Mouse (Mus musculus) midbrain, embryonic 10.5 days (tissue): Measurements from ENCODE around the gene Vav2. TPM values are rescaled to one million over a fixed set of nuclear protein-coding genes. Genes with fewer than 3 reads are reported as not detected.
A peak's percentile ranks its signal among the peaks of the same experiment; 100 is the strongest.

Experiments
- DNase-seq: peaks from one replicate; pipeline ENCODE4 v3.0.0-alpha.2; 2017; ENCODE audit warnings: low spot score
- H3K27ac ChIP-seq: fragments of 300-500 bp; sonication (generic); replicated peaks from 2 replicates; pipeline ENCODE4 v1.5.1; 2016; ENCODE audit warnings: mild to moderate bottlenecking
- H3K27me3 ChIP-seq: fragments of 300-500 bp; sonication (generic); 2 replicates; pipeline ENCODE4 v1.6.1; 2016; ENCODE audit warnings: low read depth, mild to moderate bottlenecking; ENCODE audit not compliant: poor library complexity, severe bottlenecking
- H3K36me3 ChIP-seq: fragments of 300-500 bp; sonication (generic); 2 replicates; pipeline ENCODE4 v1.6.1; 2016; ENCODE audit warnings: mild to moderate bottlenecking, moderate library complexity
- H3K4me1 ChIP-seq: fragments of 300-500 bp; sonication (generic); 2 replicates; pipeline ENCODE4 v1.6.1; 2016
- H3K4me3 ChIP-seq: fragments of 300-500 bp; sonication (generic); 2 replicates; pipeline ENCODE4 v1.5.1; 2016; ENCODE audit warnings: mild to moderate bottlenecking, moderate library complexity
- H3K9me3 ChIP-seq: fragments of 300-500 bp; sonication (generic); replicated peaks from 2 replicates; pipeline ENCODE4 v1.6.1; 2016; ENCODE audit warnings: mild to moderate bottlenecking
- WGBS: fragments of 180-500 bp; shearing (Covaris S2); methylation state at CpG from one replicate; pipeline ENCODE4 v1.1.7; 2016; 5-methylcytosine and 5-hydroxymethylcytosine counted together
- polyA plus RNA-seq: library from polyadenylated mRNA; unstranded; fragments of >200 nt; fragmentation: Nextera tagmentation; extraction: Ambion mirVana; gene quantifications from 2 replicates; pipeline ENCODE4 v1.2.1, GENCODE M21; 2016

Vav2 gene
- polyA plus RNA-seq, 1 experiment from 2014 or later, result 11.4 TPM

- peak overlapping the region; percentile 87 for H3K27ac ChIP-seq
- WGBS, result 20% methylated on average over 2 of the region's 2 CpGs
- peaks cover 94% of the 10 kb centered on the region for H3K4me1 ChIP-seq
Observed at GRCm38 (mm10) chr2:27413582-27413935, 13.3 kb downstream of the Vav2 start.

DNA sequence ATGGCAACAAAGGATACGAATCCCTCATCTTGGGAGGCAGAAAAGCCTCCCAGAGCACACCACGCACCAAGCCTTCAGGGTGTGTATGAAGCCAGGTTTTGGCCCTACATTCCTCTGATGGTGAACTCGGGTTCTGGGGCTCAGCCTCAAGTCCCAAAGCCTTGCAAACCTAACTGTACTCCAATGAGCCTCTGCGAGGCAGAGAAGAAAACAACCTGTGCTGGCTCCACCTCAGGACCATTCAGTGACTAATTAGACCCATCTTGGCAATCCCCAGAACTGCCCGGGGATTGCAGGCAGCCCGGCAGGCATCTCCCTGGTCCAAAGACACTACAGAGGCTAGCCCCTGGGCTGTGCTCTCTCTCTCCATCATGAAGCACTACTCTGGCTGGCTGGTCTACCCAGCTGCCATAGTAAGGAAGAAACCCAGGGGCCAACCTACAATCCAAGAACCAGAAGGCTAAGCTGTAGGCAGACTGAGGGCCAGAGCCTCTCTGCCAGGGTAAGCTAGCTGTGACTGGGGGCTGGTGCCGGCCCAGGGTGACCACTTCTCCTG, 14.5 kb downstream of the Vav2 start:
- WGBS, result 14% methylated on average over 7 of the region's 7 CpGs
- Histone ChIP-seq H3K9me3 (no peaks in the 10 kb centered on the region), H3K4me1 (peaks cover 94% of the 10 kb centered on the region), H3K36me3 (no peaks in the 10 kb centered on the region), H3K4me3 (peak overlapping the region; percentile 38), H3K27me3 (no peaks in the 10 kb centered on the region), H3K27ac (peak overlapping the region; percentile 87)
- DNase-seq, result no peak

More at GRCm38 (mm10) chr2:27413582-27413935, 13.3 kb downstream of the Vav2 start:
- peak; percentile 44 for DNase-seq
- Histone ChIP-seq H3K9me3 (no peaks in the 10 kb centered on the region), H3K4me3 (peak overlapping the region; percentile 42), H3K27me3 (no peaks in the 10 kb centered on the region), H3K36me3 (no peaks in the 10 kb centered on the region)

DNA sequence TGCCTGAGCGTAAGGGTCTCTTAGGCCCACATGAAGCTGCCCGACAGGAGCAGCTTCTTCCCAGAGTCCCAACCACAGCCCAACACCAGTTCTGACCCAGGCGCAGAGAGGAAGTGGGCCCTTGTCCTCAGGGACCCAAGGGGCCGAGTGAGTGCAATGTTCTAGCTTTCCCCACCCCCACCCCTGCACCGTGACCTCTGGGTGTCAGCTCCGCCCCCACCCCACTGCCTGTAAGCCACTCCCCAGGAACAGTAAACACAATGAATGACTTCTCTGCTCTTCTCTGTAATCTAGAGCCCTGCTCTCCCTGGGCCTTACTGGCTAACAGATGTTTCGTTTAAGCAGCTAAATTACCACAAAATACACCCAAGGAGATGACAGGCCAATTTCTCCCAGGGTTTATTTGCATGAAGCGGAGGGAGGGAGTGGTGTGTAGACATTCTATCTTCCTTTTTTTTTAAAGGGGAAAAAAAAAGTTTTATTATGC, 15.1 kb downstream of the Vav2 start:
- Histone ChIP-seq H3K4me3 (peak overlapping the region; percentile 38), H3K36me3 (no peaks in the 10 kb centered on the region), H3K9me3 (no peaks in the 10 kb centered on the region), H3K27ac (peak overlapping the region; percentile 87), H3K27me3 (no peaks in the 10 kb centered on the region), H3K4me1 (peaks cover 93% of the 10 kb centered on the region)
- WGBS, result 20% methylated on average over 8 of the region's 8 CpGs
- DNase-seq, result peak; percentile 48

- Histone ChIP-seq H3K27me3 (no peaks in the 10 kb centered on the region), H3K27ac (peak overlapping the region; percentile 87), H3K36me3 (no peaks in the 10 kb centered on the region), H3K9me3 (no peaks in the 10 kb centered on the region), H3K4me1 (peaks cover 91% of the 10 kb centered on the region), H3K4me3 (no peak overlapping the region)
- WGBS, result 93% methylated on average over 6 of the region's 6 CpGs
- no peak for DNase-seq
Observed at GRCm38 (mm10) chr2:27410518-27411140, 16.2 kb downstream of the Vav2 start.

DNA sequence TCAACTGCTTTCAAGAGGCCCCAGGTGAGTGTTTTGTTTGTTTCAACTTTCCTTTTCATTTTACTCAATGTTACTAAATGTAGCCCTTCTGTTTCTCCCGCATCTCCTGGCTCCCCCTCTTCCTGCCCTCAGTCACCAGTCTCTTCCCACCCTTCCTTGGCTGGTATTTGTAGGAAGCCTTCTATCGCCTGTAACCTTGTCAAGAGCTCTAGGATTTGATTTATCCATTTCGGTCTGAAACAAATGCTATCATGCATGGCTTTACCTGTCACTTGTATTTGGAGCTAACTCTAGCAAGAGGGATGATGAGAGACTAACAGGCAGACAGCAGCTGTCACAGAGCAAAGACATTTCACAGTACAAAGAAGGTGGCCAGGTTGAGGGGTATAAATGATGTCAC, 18.6 kb downstream of the Vav2 start:
- Histone ChIP-seq H3K4me1 (peaks cover 88% of the 10 kb centered on the region), H3K4me3 (no peak overlapping the region), H3K36me3 (no peaks in the 10 kb centered on the region), H3K27ac (peak overlapping the region; percentile 38; the same call in 1 of the 2 replicates), H3K27me3 (no peaks in the 10 kb centered on the region), H3K9me3 (no peaks in the 10 kb centered on the region)
- DNase-seq, result no peak
- 79% methylated on average over 3 of the region's 3 CpGs for WGBS

DNA sequence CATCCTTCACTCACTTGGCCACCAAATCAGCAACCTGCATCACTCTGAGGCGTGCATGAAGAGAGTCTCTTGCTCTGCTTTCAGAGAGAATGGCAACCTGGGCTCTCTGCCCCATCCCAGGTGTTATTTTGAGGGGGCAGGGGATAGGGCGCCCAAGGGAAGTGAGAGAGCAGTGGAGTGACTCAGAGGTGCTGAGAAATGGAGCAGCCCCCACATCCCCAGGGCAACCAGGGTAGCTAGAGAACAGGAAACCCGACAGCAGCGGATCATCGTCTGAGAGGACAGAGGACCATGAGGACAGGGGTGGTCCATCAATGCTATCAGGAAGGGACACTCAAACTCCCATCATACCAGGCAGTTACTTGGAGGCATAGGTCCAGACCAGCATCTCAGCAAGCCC, 19.9 kb downstream of the Vav2 start:
- DNase-seq, result no peak
- no peaks in the 10 kb centered on the region for H3K9me3 ChIP-seq
- no peak overlapping the region for H3K4me3 ChIP-seq
- peaks cover 75% of the 10 kb centered on the region for H3K4me1 ChIP-seq
- WGBS, result 92% methylated on average over 5 of the region's 5 CpGs
- no peaks in the 10 kb centered on the region for H3K27me3 ChIP-seq
- H3K27ac ChIP-seq, result no peak overlapping the region
- peaks cover 3% of the 10 kb centered on the region; the same call in 1 of the 2 replicates for H3K36me3 ChIP-seq

DNA sequence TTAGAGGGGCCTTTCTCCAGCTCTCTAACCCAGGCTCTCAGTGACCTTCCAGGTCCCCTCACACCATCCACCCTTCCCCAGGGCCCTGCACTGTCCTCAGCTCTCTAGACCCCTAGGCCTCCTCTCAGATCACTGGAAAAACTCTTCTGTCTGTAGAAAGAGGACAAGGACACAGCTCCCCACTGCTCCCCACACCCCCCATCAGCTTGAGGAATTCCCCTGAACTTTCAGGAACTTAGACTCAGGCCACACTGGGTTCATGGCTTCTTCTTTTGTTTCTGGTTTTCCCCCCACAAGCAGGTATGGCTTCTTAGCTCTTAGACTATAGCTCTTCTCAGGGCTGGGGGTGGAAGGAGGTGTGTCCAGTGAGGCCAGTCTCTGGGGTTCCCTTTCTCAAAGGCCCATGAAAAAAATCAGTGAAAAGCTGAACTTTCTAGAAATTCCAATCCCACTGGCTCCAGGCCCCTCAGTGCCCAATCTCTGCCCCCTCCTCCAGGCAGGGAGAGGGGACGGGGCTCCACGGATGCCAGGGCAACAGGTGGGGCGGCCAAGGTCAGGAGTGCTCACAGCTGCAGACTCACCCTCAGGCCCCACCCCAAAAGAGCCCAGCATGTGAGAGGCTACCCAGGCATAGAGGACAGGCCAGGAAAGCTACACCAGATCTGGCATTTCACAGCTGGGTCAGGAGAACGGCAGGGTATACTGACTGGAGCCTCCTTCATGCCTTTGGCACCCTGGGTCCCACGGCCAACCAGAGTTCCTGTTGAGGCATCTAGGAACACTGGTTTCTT, 21.5 kb downstream of the Vav2 start:
- Histone ChIP-seq H3K9me3 (no peaks in the 10 kb centered on the region), H3K4me1 (peaks cover 60% of the 10 kb centered on the region), H3K4me3 (no peak overlapping the region), H3K36me3 (peaks cover 8% of the 10 kb centered on the region), H3K27ac (peak overlapping the region; percentile 56), H3K27me3 (no peaks in the 10 kb centered on the region)
- WGBS, result 63% methylated on average over 5 of the region's 5 CpGs
- DNase-seq, result no peak

DNA sequence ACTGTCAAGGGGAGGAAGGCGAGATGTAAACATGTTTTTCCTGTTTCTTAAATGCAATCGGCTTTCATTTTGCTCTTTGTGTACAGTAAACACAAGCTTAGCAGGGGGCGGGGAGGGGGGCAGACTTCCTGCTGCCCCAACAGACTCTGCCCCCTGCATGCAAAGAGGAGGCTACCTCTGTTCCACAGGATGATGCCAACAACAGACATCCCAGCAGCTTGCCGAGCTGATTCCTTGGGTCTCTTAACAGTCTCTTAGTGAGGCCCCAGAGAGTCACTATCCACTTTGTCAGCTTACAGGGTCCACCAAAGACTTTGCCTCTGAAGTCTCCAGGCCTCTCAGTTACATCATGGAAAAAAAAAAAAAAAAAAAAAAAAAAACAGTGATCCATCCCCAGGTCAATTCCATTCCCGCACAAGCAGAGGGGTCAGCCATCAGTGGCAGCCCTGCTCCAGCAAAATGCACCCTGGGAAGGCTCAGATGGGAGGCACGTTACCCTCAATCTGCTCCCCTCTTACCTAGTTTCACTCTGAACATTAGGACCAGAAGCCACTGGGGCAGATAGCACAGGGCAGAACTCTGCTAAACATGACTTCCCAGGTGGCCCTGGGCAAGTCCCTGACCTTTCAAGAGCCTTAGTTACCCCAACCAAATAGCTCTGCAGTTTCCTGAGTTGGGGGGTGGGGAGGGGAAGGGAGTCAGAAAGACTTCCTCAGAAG, 22.3 kb downstream of the Vav2 start:
- DNase-seq, result no peak
- no peak overlapping the region for H3K4me3 ChIP-seq
- no peaks in the 10 kb centered on the region for H3K27me3 ChIP-seq
- H3K4me1 ChIP-seq, result peaks cover 56% of the 10 kb centered on the region
- H3K27ac ChIP-seq, result peak overlapping the region; percentile 56; the same call in 1 of the 2 replicates
- H3K9me3 ChIP-seq, result peaks cover 7% of the 10 kb centered on the region
- WGBS, result 54% methylated on average over 6 of the region's 6 CpGs
- peaks cover 15% of the 10 kb centered on the region for H3K36me3 ChIP-seq

GRCm38 (mm10) chr2:27401544-27401943, 25.3 kb downstream of the Vav2 start:
- no peaks in the 10 kb centered on the region for H3K27me3 ChIP-seq
- WGBS, result 97% methylated on average over 2 of the region's 2 CpGs
- DNase-seq, result no peak
- H3K4me3 ChIP-seq, result no peak overlapping the region
- no peak overlapping the region for H3K27ac ChIP-seq
- peaks cover 48% of the 10 kb centered on the region for H3K4me1 ChIP-seq
- peaks cover 13% of the 10 kb centered on the region for H3K9me3 ChIP-seq
- H3K36me3 ChIP-seq, result peaks cover 22% of the 10 kb centered on the region

DNA sequence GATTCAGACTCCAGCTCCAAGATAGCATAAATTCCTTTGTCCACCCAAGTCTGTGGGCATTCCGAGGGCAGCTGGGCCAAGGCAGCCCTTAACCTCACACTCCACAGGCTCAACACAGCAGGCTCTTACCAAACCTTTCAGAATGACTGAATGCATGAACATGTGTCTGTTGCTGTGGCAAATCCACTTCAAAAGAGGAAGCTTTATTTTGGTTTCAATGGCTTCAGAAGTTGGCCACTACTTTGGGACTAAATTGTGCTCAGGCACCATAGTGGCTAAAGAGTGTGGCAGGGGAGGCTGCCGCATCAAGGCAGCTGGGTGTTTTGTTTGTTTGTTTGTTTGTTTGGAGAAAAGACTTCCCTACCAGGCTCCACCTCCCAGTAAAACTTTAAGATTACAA, 26.8 kb downstream of the Vav2 start:
- Histone ChIP-seq H3K27me3 (no peaks in the 10 kb centered on the region), H3K27ac (no peak overlapping the region), H3K4me3 (no peak overlapping the region), H3K36me3 (peaks cover 22% of the 10 kb centered on the region), H3K4me1 (peaks cover 49% of the 10 kb centered on the region), H3K9me3 (peaks cover 13% of the 10 kb centered on the region)
- WGBS, result 97% methylated on average over 2 of the region's 2 CpGs
- DNase-seq, result no peak

DNA sequence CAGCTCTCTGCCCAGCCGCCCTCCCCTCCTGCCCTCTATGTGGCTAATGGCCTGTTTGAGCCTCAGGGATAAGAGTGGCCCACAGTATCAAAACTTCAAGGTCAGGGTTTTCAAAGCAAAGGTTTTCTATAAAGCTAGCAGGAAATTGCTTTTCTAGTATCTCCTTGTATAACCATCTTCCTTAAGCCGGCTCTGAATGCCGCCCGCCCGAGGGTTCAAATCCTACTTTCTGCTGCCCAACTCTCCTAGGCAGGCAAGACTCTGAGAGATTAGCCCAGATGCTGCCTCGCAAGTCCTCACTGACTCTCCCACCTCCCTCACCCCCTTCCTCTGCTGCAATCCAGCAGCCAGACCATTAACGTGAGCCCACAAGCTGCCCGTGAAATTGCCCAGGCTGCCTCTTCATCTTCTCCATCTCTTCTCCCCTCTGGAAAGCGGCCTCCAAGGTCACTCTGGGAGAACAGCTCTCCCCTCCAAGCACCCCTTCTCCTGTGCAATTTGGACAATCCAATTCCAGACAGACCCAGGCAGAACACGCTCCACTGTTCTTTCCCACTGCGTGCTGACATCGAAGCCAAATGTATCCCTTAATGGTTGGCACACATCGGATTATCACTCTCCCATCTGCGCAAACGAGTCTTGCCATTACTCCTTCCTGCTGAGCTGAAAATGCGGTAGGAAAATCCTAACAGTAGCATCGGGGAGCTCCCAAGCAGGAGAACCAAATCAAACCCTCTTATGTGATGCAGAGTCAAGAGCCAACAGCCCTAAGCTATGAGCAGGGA, 30.0 kb downstream of the Vav2 start:
- Histone ChIP-seq H3K4me1 (peaks cover 66% of the 10 kb centered on the region), H3K9me3 (peaks cover 13% of the 10 kb centered on the region), H3K4me3 (no peak overlapping the region), H3K27ac (no peak overlapping the region), H3K36me3 (peaks cover 18% of the 10 kb centered on the region), H3K27me3 (no peaks in the 10 kb centered on the region)
- no peak for DNase-seq
- WGBS, result 62% methylated on average over 17 of the region's 17 CpGs
